Mouse (Mus musculus) fibroblast of lung, adult 2 months (primary cell): Measurements from ENCODE around the gene Cadps.
"Not testable (repeated sequence)": the region's sequence is repeated elsewhere in the genome, so short reads cannot be mapped to it uniquely, and the experiment has no call there.

Experiments used
- DNase-seq: peaks from one replicate; pipeline ENCODE4 v3.0.0-alpha.2; 2011; ENCODE audit warnings: low read depth

Cadps gene

DNA sequence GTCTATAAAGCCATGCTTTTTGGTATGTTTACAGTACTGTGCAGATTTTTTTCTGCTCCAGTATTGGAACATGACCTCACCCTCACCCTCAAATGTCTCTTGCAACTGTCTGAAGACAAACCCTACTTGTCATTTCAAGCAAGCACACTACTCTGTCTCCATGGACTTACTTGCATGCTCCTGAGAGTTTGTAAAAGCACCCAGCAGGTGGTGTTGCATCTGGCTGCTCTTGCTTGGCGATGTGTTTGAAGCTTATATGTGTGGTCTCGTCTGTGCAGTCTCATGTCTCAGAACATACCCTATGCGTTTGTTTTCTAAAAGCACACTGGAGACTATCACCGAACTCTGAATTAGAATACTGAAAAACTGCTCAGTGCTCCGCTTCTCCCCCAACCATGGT lies 241.2 kb downstream of the Cadps start:
- no peak for DNase-seq

DNA sequence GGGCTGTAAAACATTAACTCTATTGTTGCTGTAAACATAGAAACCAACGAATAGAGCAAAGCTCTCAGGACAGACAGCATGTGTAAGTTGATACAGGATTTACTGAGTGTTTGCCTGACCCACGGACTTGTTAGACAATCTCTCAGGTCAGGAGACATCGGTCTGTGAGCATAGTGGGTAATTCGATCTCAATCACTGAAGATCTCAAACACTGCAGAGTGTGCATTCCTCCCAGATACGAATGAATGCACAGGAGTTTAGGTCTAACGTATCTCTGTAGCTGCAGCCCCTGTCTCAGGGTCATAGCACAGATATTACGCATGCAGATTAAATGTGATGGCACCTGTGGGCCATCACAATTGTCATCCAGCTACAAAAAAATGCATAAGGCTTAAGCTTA lies 242.1 kb downstream of the Cadps start:
- no peak for DNase-seq

DNA sequence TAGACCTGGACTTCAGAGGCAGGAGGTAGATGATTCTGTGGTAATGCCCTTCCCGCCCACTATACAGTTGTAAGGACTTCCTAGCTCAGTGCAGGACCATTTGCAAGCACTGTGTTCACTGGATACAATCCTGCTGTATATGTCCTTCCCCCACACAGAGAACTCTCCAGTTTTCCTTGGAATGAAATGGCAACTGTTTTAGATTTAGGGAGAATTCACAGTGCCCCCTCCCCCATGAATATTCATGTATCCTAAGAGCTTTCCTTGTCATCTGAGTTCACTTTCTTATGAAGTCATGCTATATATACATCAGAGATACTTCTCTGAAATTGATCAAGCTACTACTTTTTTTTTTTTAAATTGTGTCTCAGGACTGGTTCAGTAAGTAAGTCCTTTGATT lies 244.7 kb downstream of the Cadps start:
- DNase-seq = no peak

DNA sequence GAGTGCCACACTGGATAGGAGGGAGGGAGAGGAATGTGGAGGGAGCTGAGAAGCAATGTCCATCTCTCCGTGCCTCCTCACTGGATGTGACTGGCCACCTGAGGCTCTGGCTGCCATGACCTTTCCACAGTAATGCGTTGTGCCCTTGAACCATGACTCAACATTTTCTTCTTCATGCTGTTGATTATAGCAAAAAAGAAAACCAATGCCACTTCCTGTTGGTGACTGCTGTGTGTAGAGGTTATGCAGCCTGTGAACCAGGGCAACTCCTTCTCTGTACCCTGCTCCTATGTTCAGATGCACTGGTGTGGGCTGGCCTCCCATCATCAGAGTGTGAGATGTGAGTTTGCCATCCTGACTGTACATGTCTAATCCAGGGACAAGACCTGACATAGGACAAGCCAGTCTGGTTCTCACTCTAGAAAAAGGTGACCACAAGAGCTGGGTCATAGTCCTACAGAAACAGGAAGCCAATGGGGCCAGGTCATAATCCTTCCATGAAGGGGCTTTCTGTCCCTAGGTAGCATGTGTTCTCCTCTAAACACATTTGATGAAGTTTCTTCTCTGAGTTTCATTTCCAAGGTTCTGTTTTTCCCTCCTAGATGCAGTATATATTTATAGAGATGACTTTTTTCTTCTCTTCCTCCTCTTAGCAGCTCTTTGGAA lies 245.3 kb downstream of the Cadps start:
- no peak for DNase-seq

DNA sequence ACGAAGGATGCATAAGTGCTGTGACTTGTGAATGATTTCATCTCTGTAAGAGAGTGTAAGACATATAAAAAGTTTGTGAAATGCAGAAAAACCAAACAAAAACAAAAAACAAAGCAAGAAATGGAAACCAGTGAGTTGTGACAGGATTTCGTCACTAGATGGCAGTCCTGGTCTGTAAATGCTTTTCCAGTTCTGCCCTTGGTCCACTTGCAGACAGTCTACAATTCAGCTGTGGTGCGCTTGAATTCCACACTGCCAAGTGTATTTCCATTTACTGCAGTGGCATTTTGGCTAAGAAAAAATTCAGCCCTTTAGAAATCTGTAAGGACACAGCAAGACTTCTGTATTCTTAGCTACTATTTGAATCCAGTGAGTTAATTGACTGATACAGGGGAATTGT lies 247.8 kb downstream of the Cadps start:
- peak; percentile 22 for DNase-seq

DNA sequence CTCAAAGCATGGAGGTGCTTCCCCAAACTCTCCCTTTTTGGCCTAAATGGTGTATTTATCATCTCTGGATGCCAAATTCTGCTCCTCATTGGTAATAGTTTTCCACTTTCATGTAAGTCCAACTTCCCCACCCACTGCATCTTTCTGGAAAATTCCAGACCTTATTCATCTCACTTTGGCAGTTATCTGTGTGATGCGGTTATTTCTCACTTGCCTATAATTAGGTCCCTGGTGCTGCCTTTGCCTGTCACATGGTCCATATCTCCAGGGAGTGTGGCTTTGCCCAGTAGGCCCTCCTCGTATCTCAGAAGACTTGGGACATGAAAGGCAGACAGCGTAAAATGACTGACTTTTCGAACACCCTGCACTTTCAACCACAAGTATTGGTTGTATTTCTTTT lies 248.5 kb downstream of the Cadps start:
- DNase-seq = no peak

DNA sequence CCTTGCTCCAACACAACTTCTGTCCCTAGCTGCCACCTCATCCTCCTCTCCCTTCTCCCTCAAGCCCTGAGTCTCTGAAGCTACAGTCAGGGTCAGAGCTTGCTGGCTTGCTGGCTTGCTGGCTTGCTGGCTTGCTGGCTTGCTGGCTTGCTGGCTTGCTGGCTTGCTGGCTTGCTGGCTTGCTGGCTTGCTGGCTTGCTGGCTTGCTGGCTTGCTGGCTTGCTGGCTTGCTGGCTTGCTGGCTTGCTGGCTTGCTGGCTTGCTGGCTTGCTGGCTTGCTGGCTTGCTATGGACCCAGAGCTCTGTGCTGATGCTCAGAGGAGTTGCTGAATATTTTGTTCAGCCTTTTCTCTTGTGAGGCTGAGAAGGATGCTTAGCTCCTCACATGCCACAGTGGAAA lies 261.1 kb downstream of the Cadps start:
- not testable (repeated sequence) for DNase-seq

DNA sequence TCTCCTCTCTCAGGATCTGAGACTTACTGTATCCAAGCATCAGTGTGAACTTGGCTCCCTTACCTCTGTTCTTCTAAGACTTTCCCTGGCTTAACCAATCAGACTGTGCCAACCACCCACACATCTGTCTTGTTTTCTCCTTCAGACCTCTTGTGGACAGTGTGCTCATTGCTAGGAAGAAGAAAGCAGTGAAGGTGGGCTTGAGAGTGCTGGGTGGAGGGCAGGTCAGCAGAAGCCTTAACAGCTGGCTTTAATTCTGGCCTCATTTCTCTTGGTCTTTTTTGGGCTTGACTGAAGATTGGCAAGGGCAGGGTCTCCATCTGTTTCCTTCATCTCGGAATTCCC lies 262.7 kb downstream of the Cadps start:
- DNase-seq = no peak

DNA sequence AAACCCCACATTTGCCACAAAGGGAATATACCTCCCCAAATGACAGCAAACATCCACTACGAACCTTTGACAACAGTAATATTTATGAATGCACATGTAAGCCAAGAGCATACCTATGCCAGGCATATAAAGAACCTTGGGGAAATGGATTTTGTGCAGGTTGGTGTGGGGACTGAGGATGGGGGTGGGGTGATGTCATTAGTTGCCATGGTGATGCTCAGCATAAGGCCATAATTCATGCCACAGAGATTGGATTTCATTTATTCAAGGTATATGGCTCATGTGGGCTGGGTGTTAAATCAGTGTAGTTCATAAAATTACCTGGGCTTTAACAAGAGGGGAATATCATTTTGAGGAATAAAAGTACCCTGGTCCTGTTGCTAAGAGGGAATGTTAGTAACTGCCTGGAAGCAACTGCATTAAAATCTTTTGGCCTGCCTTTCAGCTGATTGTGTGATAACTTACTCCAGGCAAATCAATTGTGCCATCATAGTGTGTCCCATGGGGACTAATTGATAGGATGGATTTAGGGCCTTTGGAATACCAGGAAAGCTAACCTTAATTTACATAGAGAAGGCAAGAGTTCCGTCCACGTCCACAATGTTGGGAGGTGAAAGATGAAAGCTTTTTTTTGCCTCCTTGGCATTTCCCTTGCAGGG lies 263.2 kb downstream of the Cadps start:
- no peak for DNase-seq

DNA sequence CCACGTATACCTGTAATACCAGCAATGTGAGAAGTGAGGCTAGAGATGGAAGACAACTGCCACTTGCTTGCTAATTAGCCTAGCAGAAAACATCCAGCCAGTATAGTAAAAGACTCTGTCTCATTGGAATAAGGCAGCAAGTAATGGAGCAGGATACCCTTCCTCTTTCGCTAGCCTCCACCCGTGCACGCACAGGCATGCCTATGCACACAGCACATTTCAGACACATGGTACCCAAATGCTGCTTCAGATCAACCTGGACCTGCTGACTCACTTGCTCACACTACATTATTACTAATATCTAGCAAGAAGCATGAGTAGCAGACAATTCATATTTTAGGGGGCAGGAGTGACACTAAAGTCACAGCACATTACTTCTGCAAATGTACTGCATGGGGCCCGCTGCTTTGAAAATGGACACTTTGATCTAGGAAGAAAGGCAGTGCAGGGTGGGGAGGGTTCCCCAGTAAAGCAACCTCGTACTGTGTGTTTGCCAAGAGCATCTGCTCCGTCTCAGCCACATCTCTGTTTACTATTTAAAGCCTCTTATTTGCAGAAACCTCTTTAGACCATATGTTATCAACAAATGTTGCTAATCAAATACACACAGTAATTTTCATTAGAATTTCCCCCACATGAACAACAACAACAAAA lies 263.8 kb downstream of the Cadps start:
- no peak for DNase-seq

DNA sequence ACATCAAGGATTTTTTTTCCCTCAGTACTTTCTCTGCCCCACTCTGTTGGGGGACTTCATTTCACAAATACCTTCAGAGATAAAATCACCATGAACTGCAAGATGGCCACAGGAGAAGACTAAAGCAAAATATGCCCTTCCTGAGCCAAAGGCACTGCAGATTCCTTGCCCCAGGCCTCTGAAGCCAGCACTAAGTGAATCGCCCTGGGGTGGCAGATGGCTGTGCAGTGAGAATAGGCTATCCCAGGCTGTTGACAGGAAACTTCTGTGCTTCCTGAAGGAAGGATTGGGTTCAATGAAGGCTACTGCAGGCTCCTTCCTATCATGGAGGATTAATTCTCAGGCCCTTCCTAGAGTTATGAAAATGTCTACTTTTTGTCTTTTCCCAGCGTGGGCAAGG lies 268.4 kb downstream of the Cadps start:
- no peak for DNase-seq

DNA sequence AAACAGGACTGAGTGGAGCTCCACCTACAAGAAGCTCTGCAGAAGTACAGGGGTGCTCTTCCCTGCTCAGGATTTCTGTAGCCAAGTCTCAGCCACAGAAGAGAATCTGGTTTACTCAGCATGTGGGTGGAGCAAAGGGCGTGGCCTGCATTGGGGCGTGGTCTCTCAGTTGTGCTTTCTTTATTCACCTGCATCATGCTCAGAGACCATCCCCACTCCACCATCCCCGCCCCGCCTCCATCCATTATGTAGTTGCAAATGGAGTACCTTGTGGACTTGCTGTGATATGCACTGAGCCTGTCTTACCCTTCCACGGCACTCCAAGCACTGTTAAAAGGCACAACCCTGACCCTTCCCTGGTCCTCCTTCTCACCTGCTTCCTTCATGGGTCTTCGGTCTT lies 271.5 kb downstream of the Cadps start:
- DNase-seq = no peak

DNA sequence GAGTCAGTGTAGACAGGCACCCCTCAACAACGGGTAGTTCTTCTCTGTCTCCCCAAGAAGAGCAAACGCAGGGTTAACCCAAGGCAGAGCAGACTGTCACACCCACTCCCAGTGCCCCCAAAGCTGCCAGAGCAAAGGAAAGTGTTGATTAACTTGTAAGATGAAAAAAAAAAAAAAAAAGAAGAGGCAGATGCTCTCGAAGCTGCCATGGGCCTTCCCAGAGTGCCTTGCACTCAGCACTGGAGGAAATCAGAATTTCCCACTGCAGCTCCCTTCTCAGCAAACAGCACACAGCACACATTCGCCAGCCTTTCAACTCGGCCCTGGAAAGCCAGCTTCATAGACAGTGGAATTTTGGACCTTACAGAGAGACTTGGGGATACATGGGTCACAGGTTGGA lies 271.9 kb downstream of the Cadps start:
- DNase-seq = no peak

DNA sequence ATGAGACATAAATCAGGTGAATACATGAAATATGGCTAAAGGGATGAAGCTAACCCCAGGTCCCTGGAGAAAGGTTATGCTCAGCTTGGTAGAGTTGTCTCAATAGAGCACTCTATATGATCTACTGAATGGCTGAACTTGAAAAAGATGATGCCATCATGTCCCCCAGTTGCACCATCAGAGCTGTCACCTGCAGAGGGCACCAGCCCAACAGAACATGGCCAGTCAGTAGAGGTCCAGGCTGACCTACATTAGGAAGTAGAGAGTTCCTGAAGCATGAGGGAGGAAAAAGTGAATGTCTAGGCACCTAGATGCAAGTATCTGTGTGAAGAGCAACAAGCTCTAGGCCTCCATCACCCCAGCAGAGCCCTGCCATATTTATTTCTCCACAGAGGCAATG lies 273.6 kb downstream of the Cadps start:
- DNase-seq = no peak

DNA sequence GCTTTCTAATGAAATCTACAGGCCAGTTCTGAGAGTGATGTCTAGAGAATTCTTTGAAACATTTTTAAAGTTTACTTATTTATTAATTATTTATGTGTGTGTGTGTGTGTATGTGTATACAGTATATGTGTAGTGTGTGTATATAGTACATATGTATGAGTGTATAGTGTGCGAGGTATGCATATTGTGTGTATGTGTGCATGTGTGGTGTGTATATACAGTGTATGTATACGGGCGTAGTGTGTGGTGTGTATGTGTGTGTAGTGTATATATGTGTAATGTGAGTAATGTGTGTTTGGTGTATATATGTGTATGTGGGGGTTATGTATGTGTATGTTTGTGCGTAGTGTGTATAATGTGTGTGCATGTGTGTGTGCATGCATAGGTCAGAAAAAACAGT lies 275.4 kb downstream of the Cadps start:
- DNase-seq = no peak

DNA sequence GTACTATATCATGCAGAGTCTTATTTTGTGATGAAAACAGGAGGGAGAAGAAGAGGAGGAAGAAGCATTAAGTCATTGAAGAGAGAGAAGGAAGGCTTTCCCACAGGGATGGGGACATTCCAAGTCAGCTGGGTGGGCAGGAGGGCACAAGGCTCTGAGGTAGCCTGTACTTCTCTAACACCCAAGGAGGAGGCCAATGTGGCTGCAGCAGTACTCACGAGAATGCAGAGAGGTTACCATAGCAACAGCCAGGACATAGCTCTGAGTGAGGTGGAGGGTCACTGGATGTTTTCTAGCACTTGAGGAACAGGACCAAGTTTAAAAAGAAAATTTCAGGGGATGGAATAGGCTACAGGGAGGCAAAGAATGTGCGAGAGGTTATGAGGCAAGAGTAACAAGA lies 281.1 kb downstream of the Cadps start:
- DNase-seq = no peak

DNA sequence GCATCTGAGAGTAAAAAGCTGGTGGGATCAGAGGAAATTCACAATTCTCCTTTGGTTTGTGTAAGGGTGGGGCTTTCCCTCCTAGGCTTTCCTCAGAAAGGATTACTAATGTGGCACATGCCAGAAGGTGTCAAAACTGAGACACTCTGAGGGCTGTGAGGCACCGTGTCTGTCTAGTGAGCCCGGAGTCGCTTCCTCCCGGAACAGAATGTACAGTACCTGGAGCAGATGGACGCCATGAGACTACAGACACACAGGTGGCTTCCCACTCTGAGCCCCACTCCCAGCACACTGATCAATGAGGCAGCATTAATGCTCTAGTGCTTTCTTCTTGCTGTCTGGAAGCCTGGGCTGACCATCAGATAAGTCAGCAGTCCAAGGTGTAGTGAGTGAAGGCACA lies 283.8 kb downstream of the Cadps start:
- DNase-seq = no peak

DNA sequence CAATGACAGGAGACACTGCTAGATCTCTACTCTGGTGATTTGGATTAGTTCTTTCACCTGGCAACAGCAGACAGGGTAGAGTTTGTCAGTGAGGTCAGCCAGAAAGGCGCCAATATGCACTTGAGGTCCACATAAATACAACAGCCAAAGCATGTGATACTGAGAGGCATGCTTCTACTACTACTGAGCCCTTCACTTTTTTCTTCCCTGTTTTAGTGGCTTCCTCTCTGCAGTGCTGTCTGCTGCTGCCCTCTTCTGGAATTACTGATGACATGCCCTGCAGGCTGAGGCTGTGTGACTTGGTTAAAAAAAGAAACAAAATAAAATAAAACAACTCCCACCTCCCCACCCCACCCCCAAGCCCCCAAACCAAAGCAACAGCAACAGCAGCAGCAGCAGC lies 291.8 kb downstream of the Cadps start:
- DNase-seq = no peak

DNA sequence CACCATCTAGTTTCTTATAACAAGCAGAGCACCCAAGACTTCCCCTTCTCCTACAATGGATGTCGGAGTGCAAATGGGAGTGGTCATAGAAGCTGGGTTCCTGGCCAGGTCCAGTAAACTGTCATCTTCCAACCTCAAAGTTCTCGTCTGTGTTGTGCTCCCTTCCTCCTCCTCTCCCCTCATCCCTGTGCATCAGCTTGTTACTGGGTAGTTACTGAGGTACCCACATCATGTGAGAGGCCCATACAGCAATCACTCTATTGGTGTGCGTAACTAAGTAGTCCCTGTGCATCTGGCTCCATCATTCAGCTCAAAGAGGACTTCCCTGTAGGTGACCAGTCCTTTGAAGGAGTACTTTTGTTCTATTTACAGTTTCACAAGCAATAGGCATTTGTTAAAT lies 292.3 kb downstream of the Cadps start:
- DNase-seq = no peak

DNA sequence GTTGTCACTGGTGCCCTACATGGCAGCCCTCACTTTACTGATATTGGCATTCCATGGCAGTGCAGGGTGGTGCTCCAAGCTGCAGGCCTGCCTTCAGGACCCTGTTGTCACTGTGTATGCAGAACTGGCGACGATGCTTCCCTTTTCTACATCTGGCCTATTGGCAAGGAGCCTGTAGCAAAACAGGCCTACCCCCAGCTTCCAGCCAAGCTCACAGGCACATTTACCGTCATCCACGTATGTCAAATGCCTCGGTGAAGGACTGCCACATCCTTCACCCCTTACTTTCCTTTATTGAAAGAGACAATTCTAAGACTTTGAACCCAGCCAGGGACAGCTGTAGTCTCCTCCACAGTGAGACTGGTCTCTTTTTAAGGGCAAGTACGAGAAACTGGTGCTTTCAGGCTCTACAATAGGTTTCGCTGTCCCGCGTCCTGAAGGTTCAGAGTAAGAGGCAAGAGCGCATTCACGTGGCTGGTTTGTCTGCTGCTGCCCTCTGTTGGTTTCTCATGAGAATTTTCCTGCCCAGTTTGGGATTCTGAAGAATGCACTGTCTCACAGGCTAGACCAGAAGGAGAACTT lies 292.8 kb downstream of the Cadps start:
- DNase-seq = peak; percentile 8

DNA sequence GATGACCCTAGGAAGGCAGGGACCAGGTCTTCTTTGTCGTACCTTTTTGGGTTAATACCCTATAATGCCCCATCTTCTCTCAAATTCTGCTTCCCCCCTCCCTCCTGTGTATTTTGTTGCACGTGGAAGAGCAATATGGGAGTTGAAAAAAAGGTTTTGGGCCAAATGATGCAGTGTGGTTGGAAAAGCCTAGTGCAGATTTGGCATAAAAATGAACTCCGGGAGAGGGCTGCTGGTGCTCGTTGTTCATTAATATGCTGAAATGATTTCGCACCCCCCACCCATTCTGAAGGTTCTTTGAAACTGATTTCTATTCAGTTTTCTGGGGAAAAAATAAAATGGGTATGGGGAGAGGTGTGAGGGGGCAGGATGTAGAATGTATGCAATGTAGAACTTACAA lies 295.6 kb downstream of the Cadps start:
- DNase-seq = no peak

DNA sequence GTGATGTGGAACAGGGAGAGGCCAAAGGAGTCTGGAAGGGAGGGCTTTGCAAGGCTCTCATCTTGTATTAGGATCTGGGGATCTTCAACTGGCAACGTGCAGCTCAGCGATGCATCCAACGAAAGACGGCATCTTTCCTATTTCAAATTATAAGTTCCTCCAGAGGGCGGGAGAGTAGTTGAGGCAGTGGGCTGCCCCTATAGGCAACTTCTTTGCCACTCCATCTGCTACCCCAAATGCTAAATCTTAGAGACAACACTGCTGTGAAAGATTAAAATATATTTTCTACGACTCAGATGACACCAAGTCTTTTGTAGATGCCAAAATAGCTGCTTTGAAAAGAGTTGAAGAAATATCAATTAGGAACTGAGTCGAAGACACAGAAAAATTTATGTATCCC lies 315.9 kb downstream of the Cadps start:
- DNase-seq = no peak

DNA sequence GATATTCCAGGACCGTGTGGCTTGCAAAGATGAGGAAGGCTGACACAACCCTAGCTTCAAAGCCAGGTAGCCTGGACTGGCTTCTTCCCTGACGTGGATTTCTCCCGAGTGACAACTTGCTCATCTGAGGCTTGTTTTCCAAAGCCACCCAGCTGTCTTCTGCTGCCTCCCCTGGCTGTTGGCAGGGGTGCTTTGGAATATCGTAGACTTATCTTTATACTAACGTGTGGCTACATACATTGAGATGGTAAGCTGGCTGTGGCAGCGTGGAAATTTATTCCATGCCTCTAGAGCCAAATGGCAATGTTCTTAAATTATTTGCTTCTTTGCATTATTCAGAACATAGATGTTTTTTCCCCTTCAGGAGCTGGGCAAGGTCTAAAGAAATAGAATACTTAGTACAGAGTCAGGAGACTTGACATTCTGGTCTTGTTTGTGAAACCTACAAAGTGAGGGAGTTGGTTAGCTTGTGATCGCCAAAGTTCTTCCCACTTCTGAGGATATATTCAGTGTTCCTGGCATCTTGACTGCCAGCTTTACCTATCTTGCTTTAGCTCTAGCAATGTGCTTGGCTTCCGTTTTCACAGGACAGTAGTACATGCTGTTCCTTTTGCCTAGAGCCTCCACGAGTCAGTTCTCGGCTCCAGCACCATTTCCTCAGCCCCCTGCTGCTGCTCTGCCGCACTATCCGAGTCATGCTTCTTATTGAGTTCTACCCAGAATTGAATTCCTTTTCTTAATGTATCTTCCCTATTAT lies 318.5 kb downstream of the Cadps start:
- DNase-seq = no peak
